ENCODE assay signal across 19 mouse cellular contexts in genomic region chr10:57324226-57324625, GRCm38 (mm10).
"Had no signal": no experiment of that assay in that cellular context is flagged by ENCODE, and none has a peak within 500 bp of the region (broad histone marks: within the 10 kb centered on the region; RNA-seq: fewer than 3 reads in every experiment).

No protein-coding gene starts in this region.

- H3K27me3 ChIP-seq: midbrain, embryonic 12.5 days; neural tube, embryonic 13.5 days; neural tube, embryonic 15.5 days had no signal

- H3K9me3 ChIP-seq: midbrain, embryonic 10.5 days; midbrain, embryonic 12.5 days; neural tube, embryonic 13.5 days; neural tube, embryonic 15.5 days had no signal

- H3K9ac ChIP-seq: lung, embryonic 14.5 days; midbrain, embryonic 12.5 days; neural tube, embryonic 13.5 days; neural tube, embryonic 15.5 days had no signal

- H3K4me1 ChIP-seq: midbrain, embryonic 10.5 days; midbrain, embryonic 12.5 days; neural tube, embryonic 13.5 days; neural tube, embryonic 15.5 days had no signal

- DNase-seq: lung, adult 18-20 months; lung, embryonic 14.5 days; lung, postnatal 10 days; lung, postnatal 4 days; midbrain, embryonic 14.5 days; retina, postnatal 1 day; right cerebral cortex, adult 18-20 months; right cerebral cortex, postnatal 25 days; right cerebral cortex, postnatal 4 days; spleen, adult 18-20 months; thymus, adult 18-20 months; thymus, postnatal 14 days; thymus, postnatal 36 days had no signal

- H3K36me3 ChIP-seq: midbrain, embryonic 10.5 days; midbrain, embryonic 12.5 days; neural tube, embryonic 13.5 days; neural tube, embryonic 15.5 days had no signal

- ATAC-seq: midbrain, embryonic 16.5 days had no signal

- H3K4me2 ChIP-seq: lung, embryonic 14.5 days; midbrain, embryonic 12.5 days; neural tube, embryonic 13.5 days; neural tube, embryonic 15.5 days had no signal

- H3K27ac ChIP-seq: midbrain, embryonic 10.5 days; midbrain, embryonic 12.5 days; neural tube, embryonic 13.5 days; neural tube, embryonic 15.5 days had no signal

- H3K4me3 ChIP-seq: midbrain, embryonic 10.5 days; midbrain, embryonic 12.5 days; myocyte; neural tube, embryonic 13.5 days; neural tube, embryonic 15.5 days had no signal
